In the genomic region with DNA sequence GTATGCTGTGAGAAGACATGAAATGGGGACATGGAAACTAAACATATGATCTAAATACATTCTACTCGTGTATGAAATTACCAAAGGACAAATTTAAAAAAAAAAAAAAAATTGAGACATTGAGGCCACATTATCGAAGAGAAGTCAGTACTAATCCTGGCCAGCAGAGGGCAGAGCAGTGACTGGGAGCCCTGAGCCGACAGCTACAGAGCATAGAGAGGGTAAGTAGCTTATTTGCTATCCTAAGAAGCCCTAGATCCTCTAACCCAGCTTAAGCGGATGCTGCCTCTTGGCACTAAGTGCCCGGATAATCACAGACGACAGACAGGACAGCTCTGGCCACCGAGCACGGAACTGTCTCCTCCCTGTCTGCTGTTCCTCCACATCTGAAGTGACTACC, we compare ENCODE assay signal across 8 mouse cellular contexts. TPM values are rescaled to one million over a fixed set of nuclear protein-coding genes. Genes with fewer than 3 reads are reported as not detected.
A peak's percentile ranks its signal among the peaks of the same experiment; 100 is the strongest.
DNase-seq lines count a peak whose midpoint lies in the region; ATAC-seq and TF ChIP-seq lines count a peak whose summit lies in the region.

No protein-coding gene starts in this region.

- intact Hi-C loops in left cerebral cortex, postnatal 10 days (cut with DNase I) = no loop called here

- peak; percentile 75 for DNase-seq in right cerebral cortex, adult 18-20 months
- no peak for DNase-seq in right cerebral cortex, postnatal 36 days (ENCODE audit: low spot score in 2 of 2)
- peak; percentile 81 for DNase-seq in brain, embryonic 14.5 days (ENCODE audit: low read depth)
- peak; percentile 53 to 73 for DNase-seq in left cerebral cortex, postnatal 10 days (ENCODE audit: extremely low spot score in 1 of 2, low spot score in 2 of 2)
- peak; percentile 10 to 39 for DNase-seq in monocyte, adult 2 months (ENCODE audit: low read depth in 1 of 2, low spot score in 2 of 2)
- peak; percentile 87 for DNase-seq in testis, postnatal 10 days (ENCODE audit: low spot score)

- TF ChIP-seq CTCF in brain, embryonic 14.5 days (IDR thresholded peaks at IDR 0.05; ENCODE audit: borderline replicate concordance, extremely low read depth, insufficient read depth, insufficient read length) = peak; percentile 79
- peak; percentile 82 for TF ChIP-seq CTCF in embryonic fibroblast, embryonic 13.5 days (IDR thresholded peaks at IDR 0.05; ENCODE audit: borderline replicate concordance, insufficient read depth, low read length)

- H3K4me1 ChIP-seq in embryonic fibroblast, embryonic 13.5 days (ENCODE audit: control insufficient read depth, insufficient read depth, low read length) = no peaks in the 10 kb centered on the region

- H3K27ac ChIP-seq in embryonic fibroblast, embryonic 13.5 days (ENCODE audit: insufficient read depth, low read length) = no peak overlapping the region

- H3K4me3 ChIP-seq in embryonic fibroblast, embryonic 13.5 days (ENCODE audit: insufficient read depth, low read length) = no peak overlapping the region

- TF ChIP-seq POLR2A in brain, embryonic 14.5 days (IDR thresholded peaks at IDR 0.05; ENCODE audit: borderline replicate concordance, extremely low read depth, insufficient read depth, insufficient read length, poor library complexity, severe bottlenecking) = no peak
- no peak for TF ChIP-seq POLR2A in embryonic fibroblast, embryonic 13.5 days (IDR thresholded peaks at IDR 0.05; ENCODE audit: low read depth, low read length)

- ATAC-seq in hematopoietic stem cell, adult 5-6 weeks (replicated peaks in 1 of 2; ENCODE audit: insufficient read depth in 1 of 2, low FRiP score in 2 of 2, low TSS enrichment in 1 of 2, low read depth in 1 of 2, poor library complexity in 2 of 2, severe bottlenecking in 2 of 2) = peak; percentile 66 to 70; a peak in 3 of 4 replicates

RNA-seq across cellular contexts. Expression of a gene that starts 21.7 kb away (rescaled TPM):
- polyA plus RNA-seq in brain, embryonic 14.5 days (2012; rRNA removed) = 108 and 128 TPM in 2 replicates
- 275 and 290 TPM in 2 replicates for polyA plus RNA-seq in embryonic fibroblast, embryonic 13.5 days (2011; ENCODE audit: insufficient read length, low read depth, missing spikeins)
- 201 and 292 TPM in 2 replicates for total RNA-seq in hematopoietic stem cell, adult 5-6 weeks (2017)
- total RNA-seq in left cerebral cortex, postnatal 10 days (2021) = 100 to 1,000 TPM; 192 to 193 TPM

RNA-seq across cellular contexts. Expression of a gene that starts 27.8 kb away (rescaled TPM):
- polyA plus RNA-seq in brain, embryonic 14.5 days (2012; rRNA removed) = 16.1 and 16.3 TPM in 2 replicates
- 7.1 and 8.1 TPM in 2 replicates for polyA plus RNA-seq in embryonic fibroblast, embryonic 13.5 days (2011; ENCODE audit: insufficient read length, low read depth, missing spikeins)
- 28.4 and 52.3 TPM in 2 replicates for total RNA-seq in hematopoietic stem cell, adult 5-6 weeks (2017)
- 10 to 100 TPM; 12.9 to 14.9 TPM for total RNA-seq in left cerebral cortex, postnatal 10 days (2021)

Comparison
In these comparisons a context has a peak if more than half of its experiments do, and no peak if none do; other contexts are left out.
1. DNase-seq: peak in right cerebral cortex, adult 18-20 months (single experiment), brain, embryonic 14.5 days (single experiment), left cerebral cortex, postnatal 10 days (2 of 2), monocyte, adult 2 months (2 of 2) and testis, postnatal 10 days (single experiment); none in right cerebral cortex, postnatal 36 days (0 of 2).